Mouse (Mus musculus) small intestine, adult 2 months (tissue): ENCODE results near the gene Msh4.

Experiments used
- CTCF ChIP-seq: fragments of 200-500 bp; IDR thresholded peaks from 2 replicates; pipeline ENCODE4 v1.5.1; 2012; ENCODE audit warnings: low read depth, mild to moderate bottlenecking, control low read depth, inconsistent platforms, low read length, moderate library complexity, mixed read lengths; ENCODE audit not compliant: insufficient replicate concordance, insufficient read length; ENCODE audit errors: extremely low read depth
- POLR2A ChIP-seq: fragments of 200-500 bp; IDR thresholded peaks from 2 replicates; pipeline ENCODE4 v1.6.1; 2012; ENCODE audit warnings: low read depth, mild to moderate bottlenecking, control low read depth, inconsistent platforms, low read length, moderate library complexity

- no peak for TF ChIP-seq POLR2A
- no peak for TF ChIP-seq CTCF
These were observed 5.4 kb upstream of the Msh4 start for GRCm38 (mm10) chr3:153911197-153911881.
